Mouse (Mus musculus): ENCODE data around the gene Senp6.

GRCm38 (mm10) chr9:80070026-80070425, 3.3 kb downstream of the Senp6 start:
- TF ChIP-seq POLR2A (IDR thresholded peaks at IDR 0.05; ENCODE audit: low read depth, low read length) (no peak), CTCF (IDR thresholded peaks at IDR 0.05; ENCODE audit: borderline replicate concordance, insufficient read depth, low read length) (no peak)

Measured in embryonic fibroblast, embryonic 13.5 days (primary cell).